Mouse (Mus musculus) layer of hippocampus, adult 11-12 months (tissue): ENCODE results near the gene Dnajc28.
"Not testable (repeated sequence)": the region's sequence is repeated elsewhere in the genome, so short reads cannot be mapped to it uniquely, and the experiment has no call there.

Experiments
- DNase-seq: peaks from one replicate; pipeline ENCODE4 v3.0.0; 2022; ENCODE audit warnings: low spot score

The Dnajc28 gene

GRCm38 (mm10) chr16:91618511-91619501, at the start of gene Dnajc28:
Gene Dnajc28 (minus strand): TSS chr16:91619026.
- peak; percentile 84 for DNase-seq

GRCm38 (mm10) chr16:91663795-91664194, 45.0 kb upstream of the Dnajc28 start:
- DNase-seq: no peak

GRCm38 (mm10) chr16:91662336-91662735, 43.5 kb upstream of the Dnajc28 start:
- no peak for DNase-seq

- DNase-seq: no peak
These were observed 42.6 kb upstream of the Dnajc28 start for GRCm38 (mm10) chr16:91661397-91661796.

- DNase-seq: no peak
These were observed 41.0 kb upstream of the Dnajc28 start for GRCm38 (mm10) chr16:91659798-91660197.

- no peak for DNase-seq
These were observed 39.6 kb upstream of the Dnajc28 start for GRCm38 (mm10) chr16:91658471-91658870.

- no peak for DNase-seq
These were observed 38.5 kb upstream of the Dnajc28 start for GRCm38 (mm10) chr16:91657285-91657684.

- DNase-seq: no peak
These were observed 36.5 kb upstream of the Dnajc28 start for GRCm38 (mm10) chr16:91655285-91655684.

GRCm38 (mm10) chr16:91652191-91652590, 33.4 kb upstream of the Dnajc28 start:
- DNase-seq: no peak

GRCm38 (mm10) chr16:91649781-91650180, 31.0 kb upstream of the Dnajc28 start:
- no peak for DNase-seq

GRCm38 (mm10) chr16:91649246-91649645, 30.4 kb upstream of the Dnajc28 start:
- no peak for DNase-seq

- peak; percentile 68 for DNase-seq
These were observed 29.4 kb upstream of the Dnajc28 start for GRCm38 (mm10) chr16:91648220-91648550.

GRCm38 (mm10) chr16:91647461-91648219, 28.8 kb upstream of the Dnajc28 start, which contains the start of gene Son:
Gene Son (plus strand): TSS chr16:91647506.
- peak; percentile 97 for DNase-seq

GRCm38 (mm10) chr16:91646681-91647419, 28.0 kb upstream of the Dnajc28 start, which contains the start of gene Gart:
Gene Gart (minus strand): TSS chr16:91646952.
- DNase-seq: peak; percentile 94

- DNase-seq: no peak
These were observed 27.3 kb upstream of the Dnajc28 start for GRCm38 (mm10) chr16:91645995-91646602.

GRCm38 (mm10) chr16:91645420-91645819, 26.6 kb upstream of the Dnajc28 start:
- not testable (repeated sequence) for DNase-seq

- no peak for DNase-seq
These were observed 26.1 kb upstream of the Dnajc28 start for GRCm38 (mm10) chr16:91644901-91645300.

- DNase-seq: no peak
These were observed 21.3 kb upstream of the Dnajc28 start for GRCm38 (mm10) chr16:91640171-91640570.

- no peak for DNase-seq
These were observed 20.8 kb upstream of the Dnajc28 start for GRCm38 (mm10) chr16:91639636-91640035.

- DNase-seq: no peak
These were observed 20.3 kb upstream of the Dnajc28 start for GRCm38 (mm10) chr16:91639161-91639560.

GRCm38 (mm10) chr16:91633641-91634040, 14.8 kb upstream of the Dnajc28 start:
- no peak for DNase-seq

GRCm38 (mm10) chr16:91632940-91633339, 14.1 kb upstream of the Dnajc28 start:
- no peak for DNase-seq
